Mouse (Mus musculus) left cerebral cortex, postnatal 36 days (tissue): ENCODE data around the gene Postn. TPM values are rescaled to one million over a fixed set of nuclear protein-coding genes. Genes with fewer than 3 reads are reported as not detected.

ENCODE experiments used
- DNase-seq, 2 experiments: peaks; one replicate each; pipeline ENCODE4 v3.0.0; 2021 to 2022; ENCODE audit warnings: low spot score in 2 of 2, mixed read lengths in 1 of 2
- intact Hi-C: fragments of 180-260 bp; cut with DNase I; formaldehyde crosslinking; loops from one replicate; pipeline ENCODE4 v1.15.1; 2025
- total RNA-seq, 2 experiments: library from RNA; stranded (reverse); gene quantifications; 2 replicates each; pipeline ENCODE4 v1.2.3; 2021

The Postn gene
- total RNA-seq, 2 experiments from 2014 or later = 2.6 to 3.3 TPM

GRCm38 (mm10) chr3:54413584-54413897 is 52.6 kb downstream of the Postn start:
- intact Hi-C loops = no loop called here
- DNase-seq = no peak

DNA sequence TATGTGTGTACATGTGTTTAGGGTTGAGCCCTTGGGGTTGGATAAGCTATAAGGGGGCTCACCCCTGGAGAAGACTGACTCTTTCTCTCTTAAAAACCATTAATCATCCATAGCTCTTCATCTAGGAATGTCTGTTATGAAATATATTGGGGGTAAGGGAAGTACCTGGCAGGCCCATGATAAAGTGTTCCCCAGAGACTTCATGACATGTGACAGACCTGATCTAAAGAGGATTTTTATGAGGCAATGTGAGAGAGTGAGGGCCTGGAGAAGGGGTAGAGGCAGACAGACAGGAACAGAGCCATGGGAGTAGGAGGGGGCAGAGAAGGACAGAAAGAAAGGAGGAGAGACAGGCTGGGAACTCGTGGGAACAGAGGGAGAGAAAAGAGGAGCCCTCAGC is 53.5 kb downstream of the Postn start:
- no peak for DNase-seq
- intact Hi-C loops = no loop called here

DNA sequence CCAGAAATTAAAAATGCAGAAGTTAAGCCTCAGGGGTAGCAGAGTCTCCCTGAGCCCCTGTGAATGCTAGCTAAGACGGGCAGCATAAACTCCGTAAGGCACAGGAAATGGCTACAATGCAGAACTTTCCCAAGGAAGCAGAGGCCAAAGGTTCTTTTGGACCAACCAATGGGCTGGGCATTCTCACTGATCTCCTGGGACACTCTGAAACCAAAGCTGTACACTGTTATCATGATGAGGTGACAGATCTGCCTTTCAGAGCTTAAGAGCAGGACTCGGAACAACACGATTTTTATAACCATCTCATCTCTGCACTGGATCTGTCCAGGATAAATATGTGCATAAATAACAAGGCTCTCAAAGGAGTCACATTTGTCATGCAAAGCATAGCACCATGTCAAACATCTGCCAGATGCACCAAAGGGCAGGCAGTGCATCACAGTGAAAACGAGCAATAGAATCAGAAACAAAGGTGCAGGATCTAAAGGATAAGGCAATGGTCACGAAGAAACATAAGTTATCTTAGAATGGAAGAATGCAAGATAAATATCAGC is 57.0 kb downstream of the Postn start:
- no peak for DNase-seq
- intact Hi-C loops = no loop called here

- DNase-seq = no peak
- intact Hi-C loops = no loop called here
Observed at GRCm38 (mm10) chr3:54420189-54420928, 59.5 kb downstream of the Postn start.

- intact Hi-C loops = no loop called here
- DNase-seq = no peak
Observed at GRCm38 (mm10) chr3:54420983-54421382, 60.1 kb downstream of the Postn start.

- intact Hi-C loops = no loop called here
- DNase-seq = no peak
Observed at GRCm38 (mm10) chr3:54421666-54422065, 60.8 kb downstream of the Postn start.

DNA sequence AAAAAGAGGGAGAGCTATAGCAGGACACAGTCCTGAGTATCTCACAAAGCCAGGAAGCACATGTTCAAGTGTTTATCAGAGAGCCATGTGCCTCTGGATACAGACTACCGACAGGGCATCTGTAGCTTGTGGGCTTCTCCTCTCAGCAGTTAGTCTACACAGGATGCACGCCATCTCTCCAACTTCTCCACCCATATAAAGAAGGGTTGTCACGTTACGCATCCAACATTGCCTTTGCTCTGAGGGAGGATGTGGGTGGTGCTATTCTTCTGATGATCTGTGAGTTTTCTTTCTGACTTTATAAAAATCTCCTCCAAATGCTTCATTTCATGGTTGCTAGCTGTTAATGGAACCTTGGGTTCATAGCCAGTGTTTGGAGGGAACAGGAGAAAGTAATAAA is 63.2 kb downstream of the Postn start:
- intact Hi-C loops = no loop called here
- no peak for DNase-seq

DNA sequence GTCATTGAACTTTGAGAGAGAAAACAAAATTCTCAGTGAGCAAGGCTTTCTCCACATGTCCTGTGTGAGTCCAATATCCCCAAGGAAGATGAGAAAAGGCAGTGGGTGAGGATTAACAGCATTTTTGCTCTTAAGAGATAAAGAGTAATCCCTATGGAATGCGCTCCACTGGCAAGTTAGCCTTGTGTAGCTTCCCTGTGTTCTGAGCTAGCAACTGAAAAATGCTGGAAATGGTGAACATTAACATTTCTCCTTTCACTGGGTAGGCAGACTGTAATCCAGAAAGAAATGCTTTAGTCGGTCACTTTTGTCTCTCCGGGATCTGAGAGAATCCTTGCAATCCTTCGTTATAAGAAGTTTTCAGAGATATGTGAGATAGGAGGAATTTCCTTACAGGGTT is 70.8 kb downstream of the Postn start:
- intact Hi-C loops = no loop called here
- DNase-seq = no peak

DNA sequence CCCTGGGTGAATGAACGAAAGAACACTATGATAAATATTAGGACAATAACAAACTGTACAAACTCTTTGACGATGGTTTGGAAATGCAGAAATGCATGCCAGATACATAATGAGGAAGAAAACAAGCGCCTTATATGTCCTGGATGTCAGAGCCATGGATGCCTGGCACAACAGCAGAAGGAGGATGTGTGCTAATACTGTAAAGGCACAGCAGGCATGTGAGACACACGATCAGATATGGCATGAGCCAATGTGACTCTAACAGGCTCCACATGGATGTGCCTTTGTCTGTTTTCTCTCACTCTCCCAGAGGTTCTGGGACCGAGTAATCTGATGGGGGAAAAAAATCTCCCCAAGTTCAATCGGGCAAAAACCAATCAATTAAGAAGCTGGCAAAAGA is 71.3 kb downstream of the Postn start:
- no peak for DNase-seq
- intact Hi-C loops = no loop called here

GRCm38 (mm10) chr3:54432605-54433004 is 71.7 kb downstream of the Postn start:
- no peak for DNase-seq
- intact Hi-C loops = no loop called here

DNA sequence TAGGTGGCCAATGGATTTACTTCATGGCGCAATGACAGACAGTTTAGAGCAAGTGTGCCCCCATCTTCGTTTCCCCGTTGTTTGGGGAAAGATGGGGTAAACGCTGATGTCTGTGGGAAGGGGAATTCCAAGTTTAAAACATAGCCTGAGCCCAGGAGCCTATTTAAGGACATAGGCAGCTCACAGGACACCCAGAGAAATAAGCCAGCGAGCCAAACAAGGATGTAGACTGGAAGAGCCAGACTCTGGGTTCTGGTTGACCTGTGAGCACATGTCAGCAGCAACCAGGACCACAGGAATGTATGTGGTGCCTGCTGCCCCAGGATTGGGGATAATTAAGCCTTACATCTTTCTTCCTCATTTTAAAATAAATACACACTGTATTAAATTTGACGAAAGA is 73.7 kb downstream of the Postn start:
- intact Hi-C loops = no loop called here
- no peak for DNase-seq

GRCm38 (mm10) chr3:54436373-54436964 is 75.6 kb downstream of the Postn start:
- no peak for DNase-seq
- intact Hi-C loops = no loop called here

Other genes starting within 250 kb of the Postn start
- 10 to 100 TPM; 16.4 to 20.5 TPM for gene Trpc4, start 205.1 kb upstream of the Postn start, total RNA-seq